Mouse (Mus musculus): ENCODE data around the gene Asb4.

DNA sequence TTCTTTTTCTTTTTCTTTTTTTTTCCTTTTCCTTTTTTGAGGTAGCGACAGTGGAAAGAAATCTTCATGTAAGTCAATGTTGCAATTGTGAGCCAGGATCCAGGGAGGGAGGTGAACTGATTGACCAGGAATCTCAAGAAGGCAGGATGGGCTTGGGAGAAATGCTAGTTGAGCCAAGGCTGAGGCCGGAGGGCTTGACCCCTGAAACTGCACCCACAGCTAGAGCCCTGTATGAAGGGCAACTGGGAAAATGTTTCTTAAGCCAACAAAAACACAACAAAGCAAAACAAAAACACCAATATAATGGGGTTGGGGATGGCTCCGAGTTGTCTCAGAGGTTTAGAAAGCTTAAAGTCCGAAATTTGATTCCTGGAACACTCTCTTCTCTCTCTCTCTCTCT, 65.2 kb downstream of the Asb4 start:
- no peak for TF ChIP-seq POLR2A (IDR thresholded peaks at IDR 0.05; ENCODE audit: insufficient read length, low read depth)
- TF ChIP-seq CEBPB (IDR thresholded peaks at IDR 0.05; ENCODE audit: insufficient read depth, poor library complexity, severe bottlenecking): no peak
- TF ChIP-seq USF1 (IDR thresholded peaks at IDR 0.05; ENCODE audit: low read depth): no peak
- no peak for TF ChIP-seq POLR2AphosphoS2 (IDR thresholded peaks at IDR 0.05; ENCODE audit: insufficient read length, low read depth)
- TF ChIP-seq TCF12 (IDR thresholded peaks at IDR 0.05; ENCODE audit: insufficient read depth, poor library complexity, severe bottlenecking): no peak
- TF ChIP-seq MYOD1 (IDR thresholded peaks at IDR 0.05; ENCODE audit: control insufficient read depth in 1 of 3, insufficient read length in 2 of 3, low read depth in 2 of 3): no peak
- TF ChIP-seq MAX (IDR thresholded peaks at IDR 0.05; ENCODE audit: low read depth): no peak
- TF ChIP-seq SRF (IDR thresholded peaks at IDR 0.05; ENCODE audit: control insufficient read depth, insufficient read length, low read depth): no peak
- TF ChIP-seq MYOG (IDR thresholded peaks at IDR 0.05; ENCODE audit: control insufficient read depth in 1 of 3, insufficient read depth in 1 of 3, insufficient read length in 2 of 3, low read depth in 2 of 3): no peak
- TF ChIP-seq E2F4 (IDR thresholded peaks at IDR 0.05; ENCODE audit: insufficient read depth): no peak
- no peak for TF ChIP-seq REST (IDR thresholded peaks at IDR 0.05; ENCODE audit: insufficient read depth, insufficient read length)
- TF ChIP-seq TCF3 (IDR thresholded peaks at IDR 0.05; ENCODE audit: insufficient read length, low read depth): no peak

Measured in myocyte (in vitro differentiated cells).